Mouse (Mus musculus): ENCODE results near the gene Gpr108.
"Not testable (repeated sequence)": the region's sequence is repeated elsewhere in the genome, so short reads cannot be mapped to it uniquely, and the experiment has no call there.

Gene Gpr108

GRCm38 (mm10) chr17:57248201-57248699 lies at the start of gene Gpr108:
TSS of gene Gpr108 (minus strand) at chr17:57248446.
- peak; percentile 75 to 83 for DNase-seq (ENCODE audit: low spot score in 2 of 2)

- DNase-seq (ENCODE audit: low spot score in 2 of 2), result no peak
These were observed 48.8 kb upstream of the Gpr108 start for GRCm38 (mm10) chr17:57297040-57297439.

- DNase-seq (ENCODE audit: low spot score in 2 of 2), result no peak
These were observed 47.7 kb upstream of the Gpr108 start for GRCm38 (mm10) chr17:57295935-57296334.

- no peak for DNase-seq (ENCODE audit: low spot score in 2 of 2)
These were observed 44.7 kb upstream of the Gpr108 start for GRCm38 (mm10) chr17:57292968-57293367.

GRCm38 (mm10) chr17:57292302-57292701 lies 44.1 kb upstream of the Gpr108 start:
- DNase-seq (ENCODE audit: low spot score in 2 of 2), result no peak

GRCm38 (mm10) chr17:57290671-57291055 lies 42.4 kb upstream of the Gpr108 start:
- DNase-seq (ENCODE audit: low spot score in 2 of 2), result no peak

GRCm38 (mm10) chr17:57290001-57290670 lies 41.9 kb upstream of the Gpr108 start:
- DNase-seq (ENCODE audit: low spot score in 2 of 2), result no peak

GRCm38 (mm10) chr17:57289252-57289651 lies 41.0 kb upstream of the Gpr108 start:
- no peak for DNase-seq (ENCODE audit: low spot score in 2 of 2)

GRCm38 (mm10) chr17:57286718-57287355 lies 38.6 kb upstream of the Gpr108 start:
- no peak for DNase-seq (ENCODE audit: low spot score in 2 of 2)

GRCm38 (mm10) chr17:57285077-57285476 lies 36.8 kb upstream of the Gpr108 start:
- no peak for DNase-seq (ENCODE audit: low spot score in 2 of 2)

GRCm38 (mm10) chr17:57283906-57284305 lies 35.7 kb upstream of the Gpr108 start:
- no peak for DNase-seq (ENCODE audit: low spot score in 2 of 2)

GRCm38 (mm10) chr17:57280411-57280810 lies 32.2 kb upstream of the Gpr108 start:
- no peak for DNase-seq (ENCODE audit: low spot score in 2 of 2)

- no peak for DNase-seq (ENCODE audit: low spot score in 2 of 2)
These were observed 31.5 kb upstream of the Gpr108 start for GRCm38 (mm10) chr17:57279591-57280224.

- peak in 1 of 2 experiments; percentile 44 for DNase-seq (ENCODE audit: low spot score in 2 of 2)
These were observed 30.8 kb upstream of the Gpr108 start, which contains the start of gene Vav1 for GRCm38 (mm10) chr17:57278943-57279590. TSS of gene Vav1 (plus strand) at chr17:57279100.

- no peak for DNase-seq (ENCODE audit: low spot score in 2 of 2)
These were observed 30.3 kb upstream of the Gpr108 start for GRCm38 (mm10) chr17:57278537-57278936.

- not testable (repeated sequence) for DNase-seq (ENCODE audit: low spot score in 2 of 2)
These were observed 29.5 kb upstream of the Gpr108 start for GRCm38 (mm10) chr17:57277598-57278261.

GRCm38 (mm10) chr17:57276634-57277121 lies 28.4 kb upstream of the Gpr108 start:
- DNase-seq (ENCODE audit: low spot score in 2 of 2), result peak; percentile 50 to 65

GRCm38 (mm10) chr17:57275997-57276351 lies 27.7 kb upstream of the Gpr108 start:
- DNase-seq (ENCODE audit: low spot score in 2 of 2), result no peak

GRCm38 (mm10) chr17:57275111-57275996 lies 27.1 kb upstream of the Gpr108 start:
- peak; percentile 84 to 93 for DNase-seq (ENCODE audit: low spot score in 2 of 2)

GRCm38 (mm10) chr17:57274686-57275085 lies 26.4 kb upstream of the Gpr108 start:
- DNase-seq (ENCODE audit: low spot score in 2 of 2), result no peak

Measured in urinary bladder, postnatal 4 days (tissue).